Mouse (Mus musculus) liver, adult 2 months (tissue): ENCODE measurements around the gene Ifna12. TPM values are rescaled to one million over a fixed set of nuclear protein-coding genes. Genes with fewer than 3 reads are reported as not detected.

Experiments used
- DNase-seq: peaks from one replicate; pipeline ENCODE4 v3.0.0-alpha.2; 2011; ENCODE audit warnings: low read depth, low spot score; ENCODE audit errors: extremely low read depth
- H3K27ac ChIP-seq: fragments of 200-500 bp; replicated peaks from 2 replicates; pipeline ENCODE4 v1.5.1; 2012; ENCODE audit warnings: low read depth, mild to moderate bottlenecking, control low read depth, inconsistent platforms, low read length; ENCODE audit not compliant: insufficient read depth
- H3K27me3 ChIP-seq: fragments of 200-500 bp; 2 replicates; pipeline ENCODE4 v1.6.1; 2012; ENCODE audit warnings: mild to moderate bottlenecking, moderate library complexity, low read length, inconsistent platforms; ENCODE audit not compliant: control insufficient read depth, insufficient read depth
- H3K36me3 ChIP-seq: fragments of 200-500 bp; 2 replicates; pipeline ENCODE4 v1.6.1; 2012; ENCODE audit warnings: low read length, inconsistent platforms; ENCODE audit not compliant: control insufficient read depth, insufficient read depth
- H3K4me1 ChIP-seq: fragments of 200-500 bp; 2 replicates; pipeline ENCODE4 v1.6.1; 2011; ENCODE audit warnings: low read length; ENCODE audit not compliant: control insufficient read depth, insufficient read depth
- H3K4me3 ChIP-seq: fragments of 200-500 bp; 2 replicates; pipeline ENCODE4 v1.5.1; 2011; ENCODE audit warnings: low read depth, mild to moderate bottlenecking, control low read depth, low read length, moderate library complexity; ENCODE audit not compliant: insufficient read depth
- H3K79me2 ChIP-seq: fragments of 200-500 bp; 2 replicates; pipeline ENCODE4 v1.6.1; 2012; ENCODE audit warnings: inconsistent platforms, mild to moderate bottlenecking, low read length, moderate library complexity; ENCODE audit not compliant: control insufficient read depth, insufficient read depth
- H3K9ac ChIP-seq: fragments of 200-500 bp; 2 replicates; pipeline ENCODE4 v1.6.1; 2012; ENCODE audit warnings: low read depth, mild to moderate bottlenecking, control low read depth, inconsistent platforms, low read length
- CTCF ChIP-seq: fragments of 200-500 bp; IDR thresholded peaks from 2 replicates; pipeline ENCODE4 v1.5.1; 2011; ENCODE audit warnings: low read depth, low read length, control low read depth
- POLR2A ChIP-seq: fragments of 200-500 bp; IDR thresholded peaks from 2 replicates; pipeline ENCODE4 v1.6.1; 2011; ENCODE audit warnings: low read length, control low read depth; ENCODE audit not compliant: insufficient read depth; ENCODE audit errors: extremely low read depth
- WGBS: fragments of 180-500 bp; shearing (Covaris S2); methylation state at CpG from one replicate; pipeline ENCODE4 v1.1.7; 2018; 5-methylcytosine and 5-hydroxymethylcytosine counted together
- polyA plus RNA-seq: library from polyadenylated mRNA; depleted of rRNA; stranded (reverse); fragments of >200 nt; gene quantifications from 2 replicates; pipeline ENCODE4 v1.2.3, GENCODE M21; 2012; rRNA removed
- total RNA-seq: library from RNA; depleted of rRNA; stranded (reverse); fragments of >200 nt; gene quantifications from 2 replicates; pipeline ENCODE4 v1.2.3, GENCODE M21; 2014; rRNA removed

Ifna12 gene
- not detected in 2 replicates for total RNA-seq
- polyA plus RNA-seq, result not detected in 2 replicates

DNA sequence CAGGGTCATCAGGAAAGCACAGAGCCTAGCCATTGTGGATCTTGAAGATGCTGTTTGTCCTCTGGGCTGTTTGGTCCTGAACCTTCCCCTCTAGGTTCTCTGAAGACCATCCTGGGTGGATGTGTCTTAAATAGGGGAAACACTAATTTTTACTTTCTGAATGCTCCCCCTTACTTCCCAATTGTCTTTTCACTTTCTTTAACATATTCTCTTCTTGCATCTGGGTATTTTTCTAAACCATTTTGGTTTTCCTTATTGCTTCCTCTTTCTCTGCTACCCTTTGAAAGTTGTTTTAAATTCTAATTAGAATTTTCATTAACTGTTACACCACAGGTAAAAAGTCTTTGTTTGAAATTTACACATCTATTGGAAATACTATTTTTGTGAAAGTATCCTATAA is at the start of gene Ifna12:
Gene Ifna12 (minus strand): TSS at position 101 of the 400 bp plus-strand sequence.
- Histone ChIP-seq H3K9ac (no peak within 1 kb of the TSS), H3K27me3 (no peaks in the 10 kb centered on the region), H3K79me2 (no peaks in the 10 kb centered on the region), H3K4me3 (no peak within 1 kb of the TSS), H3K27ac (no peak within 1 kb of the TSS), H3K4me1 (no peaks in the 10 kb centered on the region), H3K36me3 (no peaks in the 10 kb centered on the region)
- TF ChIP-seq CTCF, result no peak
- no peak for TF ChIP-seq POLR2A
- no peak for DNase-seq

- no peaks in the 10 kb centered on the region for H3K4me1 ChIP-seq
- DNase-seq, result no peak
- WGBS, result 58% methylated on average over 2 of the region's 2 CpGs
- H3K79me2 ChIP-seq, result no peaks in the 10 kb centered on the region
- no peaks in the 10 kb centered on the region for H3K36me3 ChIP-seq
- H3K27ac ChIP-seq, result no peak within 1 kb of the TSS
- no peak for TF ChIP-seq POLR2A
- H3K4me3 ChIP-seq, result no peak within 1 kb of the TSS
- no peaks in the 10 kb centered on the region for H3K27me3 ChIP-seq
- no peak within 1 kb of the TSS for H3K9ac ChIP-seq
These were observed 41.2 kb upstream of the Ifna12 start, which contains the start of gene Ifna13 for GRCm38 (mm10) chr4:88644359-88644758. TSS of gene Ifna13 (minus strand) at chr4:88644459.

DNA sequence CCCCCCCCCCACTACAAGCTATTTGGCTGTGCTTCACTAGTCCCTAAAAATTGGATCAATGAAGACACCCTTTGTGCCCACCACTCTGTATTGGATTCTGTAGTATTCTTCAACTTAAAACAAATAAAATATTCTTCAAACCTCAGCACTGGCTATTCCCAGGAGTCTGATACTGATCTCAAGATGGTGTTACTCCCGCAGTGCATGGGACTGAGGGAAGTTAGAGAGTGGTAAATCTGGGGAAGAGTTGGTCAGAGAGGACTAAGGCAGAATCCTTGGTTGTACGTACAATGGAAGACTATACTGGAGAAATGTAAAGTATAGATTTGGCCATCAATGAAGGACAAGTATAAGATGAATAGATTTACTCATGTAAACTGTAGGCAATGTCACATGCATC is 39.4 kb upstream of the Ifna12 start:
- no peaks in the 10 kb centered on the region for H3K4me1 ChIP-seq
- no peak overlapping the region for H3K4me3 ChIP-seq
- H3K27me3 ChIP-seq, result no peaks in the 10 kb centered on the region
- no peaks in the 10 kb centered on the region for H3K79me2 ChIP-seq
- H3K27ac ChIP-seq, result no peak overlapping the region
- H3K9ac ChIP-seq, result no peak overlapping the region
- 38% methylated on average over 2 of the region's 2 CpGs for WGBS
- TF ChIP-seq POLR2A (no peak), CTCF (no peak)
- DNase-seq, result peak; percentile 23
- no peaks in the 10 kb centered on the region for H3K36me3 ChIP-seq

- Histone ChIP-seq H3K27me3 (no peaks in the 10 kb centered on the region), H3K9ac (peak overlapping the region; percentile 78), H3K79me2 (no peaks in the 10 kb centered on the region), H3K4me3 (peak overlapping the region; percentile 70), H3K27ac (peak overlapping the region; percentile 59; the same call in 1 of the 2 replicates), H3K4me1 (no peaks in the 10 kb centered on the region), H3K36me3 (no peaks in the 10 kb centered on the region)
- peak; percentile 81 for TF ChIP-seq CTCF
- TF ChIP-seq POLR2A, result no peak
- WGBS, result 17% methylated on average over 11 of the region's 11 CpGs
- DNase-seq, result peak; percentile 100
These were observed 38.1 kb upstream of the Ifna12 start for GRCm38 (mm10) chr4:88641077-88641831.

DNA sequence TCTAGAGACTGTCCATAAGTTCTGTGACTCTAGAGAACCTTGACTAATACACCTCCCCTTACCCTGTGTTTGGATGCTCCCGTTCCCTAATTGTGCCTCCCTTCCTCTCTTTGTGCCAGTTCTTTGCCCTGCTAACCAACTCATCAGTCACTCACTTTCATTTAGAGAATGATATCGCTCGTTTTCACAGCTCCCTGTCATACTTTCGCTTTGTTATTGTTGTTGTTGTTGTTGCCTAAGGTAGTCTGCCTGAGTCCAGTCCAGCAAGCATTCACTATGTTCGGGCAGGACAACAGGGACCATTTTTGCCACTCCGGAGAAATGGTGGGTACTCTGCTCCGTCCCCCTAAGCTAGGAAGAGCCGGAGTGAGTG is 37.5 kb upstream of the Ifna12 start:
- Histone ChIP-seq H3K4me3 (peak overlapping the region; percentile 70), H3K9ac (peak overlapping the region; percentile 78), H3K36me3 (no peaks in the 10 kb centered on the region), H3K27ac (peak overlapping the region; percentile 59), H3K79me2 (no peaks in the 10 kb centered on the region), H3K4me1 (no peaks in the 10 kb centered on the region), H3K27me3 (no peaks in the 10 kb centered on the region)
- WGBS, result 39% methylated on average over 8 of the region's 8 CpGs
- TF ChIP-seq CTCF, result no peak
- TF ChIP-seq POLR2A, result no peak
- no peak for DNase-seq

GRCm38 (mm10) chr4:88634311-88634710 is 31.1 kb upstream of the Ifna12 start, which contains the start of gene C87499:
TSS of gene C87499 (minus strand) at chr4:88634411.
- no peaks in the 10 kb centered on the region for H3K79me2 ChIP-seq
- no peaks in the 10 kb centered on the region for H3K36me3 ChIP-seq
- no peaks in the 10 kb centered on the region for H3K4me1 ChIP-seq
- WGBS, result 88% methylated on average over 4 of the region's 4 CpGs
- H3K27me3 ChIP-seq, result peaks cover 2% of the 10 kb centered on the region; the same call in 1 of the 2 replicates
- no peak within 1 kb of the TSS for H3K4me3 ChIP-seq
- H3K9ac ChIP-seq, result no peak within 1 kb of the TSS
- TF ChIP-seq CTCF, result no peak
- TF ChIP-seq POLR2A, result no peak
- no peak within 1 kb of the TSS for H3K27ac ChIP-seq
- no peak for DNase-seq
